Mouse (Mus musculus) olfactory bulb, adult 2 months (tissue): Measurements from ENCODE around the gene Npb.

Experiments used
- CTCF ChIP-seq: fragments of 200-500 bp; IDR thresholded peaks from 2 replicates; pipeline ENCODE4 v1.5.1; 2012; ENCODE audit warnings: low read depth, mild to moderate bottlenecking, low read length, moderate library complexity; ENCODE audit not compliant: insufficient read depth
- POLR2A ChIP-seq: fragments of 200-500 bp; IDR thresholded peaks from 2 replicates; pipeline ENCODE4 v1.6.1; 2012; ENCODE audit warnings: mild to moderate bottlenecking, low read depth, low read length, moderate library complexity; ENCODE audit not compliant: insufficient read depth

DNA sequence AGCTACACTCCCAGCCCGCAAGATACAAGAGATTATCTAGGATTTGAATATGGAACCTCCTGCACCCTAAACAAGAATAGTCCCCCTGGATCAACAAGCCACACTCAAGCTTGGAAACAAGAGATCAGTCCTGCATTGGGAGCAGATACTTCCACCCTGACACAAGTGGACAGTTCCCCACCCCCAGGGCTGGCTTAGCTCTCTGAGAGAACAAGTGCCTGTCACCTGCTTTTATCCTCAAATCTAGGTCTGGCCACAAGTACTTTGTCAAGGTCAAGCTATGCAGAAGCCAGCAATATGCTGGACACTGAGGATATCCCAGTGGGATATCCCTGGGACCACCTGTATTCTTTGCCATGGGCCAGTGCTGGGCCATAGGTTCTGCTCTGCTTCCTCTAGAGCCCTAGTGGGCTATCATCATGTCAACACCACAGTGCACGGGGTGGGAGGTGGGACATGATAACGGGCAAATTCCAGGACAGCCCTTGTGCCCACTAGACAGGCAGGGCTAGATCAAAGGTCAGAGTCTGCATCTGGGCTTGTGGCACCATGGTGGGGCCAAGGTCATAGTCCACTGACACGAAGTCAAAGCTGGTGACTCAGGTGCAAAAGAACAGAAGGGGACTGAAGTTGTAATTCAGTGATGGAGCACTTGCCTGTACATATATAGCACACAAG lies 8.5 kb downstream of the Npb start:
- TF ChIP-seq CTCF, result no peak
- TF ChIP-seq POLR2A, result no peak
